Mouse (Mus musculus) retina, embryonic 14.5 days (tissue): ENCODE measurements at regions not wholly inside any gene's neighbourhood (a gene's known extent, or its start where the extent isn't known, plus 50 kb on each side); places are given as distances from the start of the nearest gene placed in this dataset.

Experiments
- DNase-seq: peaks from one replicate; pipeline ENCODE4 v3.0.0-alpha.2; 2015; ENCODE audit warnings: low spot score

- peak; percentile 45 for DNase-seq
Measured at GRCm38 (mm10) chr1:41271111-41271730, 465.8 kb downstream of the Tmem182 start.

GRCm38 (mm10) chr1:41274573-41275270 lies 469.3 kb downstream of the Tmem182 start:
- DNase-seq = peak; percentile 37

- DNase-seq = peak; percentile 18
Measured at GRCm38 (mm10) chr1:41275271-41275624, 469.8 kb downstream of the Tmem182 start.

GRCm38 (mm10) chr1:41275642-41276041 lies 470.2 kb downstream of the Tmem182 start:
- no peak for DNase-seq

GRCm38 (mm10) chr1:41276303-41276702 lies 470.9 kb downstream of the Tmem182 start:
- no peak for DNase-seq

GRCm38 (mm10) chr1:41285221-41285620 lies 479.8 kb downstream of the Tmem182 start:
- DNase-seq = no peak

GRCm38 (mm10) chr1:41286221-41286620 lies 480.8 kb downstream of the Tmem182 start:
- no peak for DNase-seq

GRCm38 (mm10) chr1:41326861-41327480 lies 521.6 kb downstream of the Tmem182 start:
- no peak for DNase-seq

- peak; percentile 57 for DNase-seq
Measured at GRCm38 (mm10) chr1:41349798-41350758, 544.7 kb downstream of the Tmem182 start.

GRCm38 (mm10) chr1:41359061-41359460 lies 553.7 kb downstream of the Tmem182 start:
- DNase-seq = no peak

GRCm38 (mm10) chr1:41361512-41361911 lies 556.1 kb downstream of the Tmem182 start:
- no peak for DNase-seq

- no peak for DNase-seq
Measured at GRCm38 (mm10) chr1:41380013-41380412, 574.6 kb downstream of the Tmem182 start.

- DNase-seq = no peak
Measured at GRCm38 (mm10) chr1:41381487-41381886, 576.1 kb downstream of the Tmem182 start.

GRCm38 (mm10) chr1:41384731-41385130 lies 579.3 kb downstream of the Tmem182 start:
- DNase-seq = no peak

GRCm38 (mm10) chr1:41386435-41386834 lies 581.0 kb downstream of the Tmem182 start:
- peak; percentile 22 for DNase-seq

GRCm38 (mm10) chr1:41390102-41390884 lies 584.9 kb downstream of the Tmem182 start:
- peak; percentile 80 for DNase-seq

GRCm38 (mm10) chr1:41391071-41391470 lies 585.7 kb downstream of the Tmem182 start:
- DNase-seq = no peak

- DNase-seq = no peak
Measured at GRCm38 (mm10) chr1:41393287-41393686, 587.9 kb downstream of the Tmem182 start.

GRCm38 (mm10) chr1:41395081-41395480 lies 589.7 kb downstream of the Tmem182 start:
- DNase-seq = no peak

GRCm38 (mm10) chr1:41410533-41410932 lies 605.1 kb downstream of the Tmem182 start:
- DNase-seq = no peak

GRCm38 (mm10) chr1:41411641-41412040 lies 606.2 kb downstream of the Tmem182 start:
- DNase-seq = no peak
